Mouse (Mus musculus): Measurements from ENCODE around the gene Pfkl. TPM values are rescaled to one million over a fixed set of nuclear protein-coding genes. Genes with fewer than 3 reads are reported as not detected.
"Not testable (repeated sequence)": the region's sequence is repeated elsewhere in the genome, so short reads cannot be mapped to it uniquely, and the experiment has no call there.

Gene Pfkl
- polyA plus RNA-seq, 1 experiment from 2014 or later: 78.8 TPM

DNA sequence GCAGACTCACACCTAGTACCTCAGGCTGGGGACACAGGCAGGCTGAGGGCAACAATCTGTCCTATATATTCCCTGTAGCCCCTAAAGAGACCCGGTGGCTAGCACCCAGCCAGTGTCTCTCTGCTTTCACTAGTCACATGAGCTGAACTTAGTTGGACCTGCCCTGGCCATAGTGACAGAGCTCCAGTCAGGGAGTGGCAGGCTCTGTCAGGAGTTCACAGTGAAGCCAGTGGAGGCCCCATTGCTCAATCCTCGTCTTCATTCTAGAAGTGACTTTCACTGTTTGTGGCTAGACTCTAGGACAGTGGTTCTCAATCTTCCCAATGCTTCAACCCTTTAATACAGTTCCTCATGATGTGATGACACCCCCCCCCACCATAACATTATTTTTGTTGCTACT, 22.1 kb upstream of the Pfkl start:
- no peaks in the 10 kb centered on the region for H3K36me3 ChIP-seq (ENCODE audit: insufficient read depth, low read length)
- H3K4me2 ChIP-seq (ENCODE audit: low read length): no peak overlapping the region
- H3K9ac ChIP-seq (ENCODE audit: low read depth, low read length): no peak overlapping the region
- ATAC-seq (replicated peaks; ENCODE audit: low FRiP score, low read depth): no peak
- H3K27ac ChIP-seq: no peak overlapping the region
- H3K9me3 ChIP-seq (replicated peaks; ENCODE audit: low read length): no peaks in the 10 kb centered on the region
- H3K27me3 ChIP-seq (ENCODE audit: insufficient read depth, low read length): no peaks in the 10 kb centered on the region
- H3K4me3 ChIP-seq (replicated peaks; ENCODE audit: low read depth, low read length): no peak overlapping the region
- H3K4me1 ChIP-seq (replicated peaks; ENCODE audit: insufficient read depth, low read length): no peaks in the 10 kb centered on the region
- no peak for TF ChIP-seq CTCF (IDR thresholded peaks at IDR 0.05; ENCODE audit: low read depth)
- DNase-seq (ENCODE audit: low spot score): no peak
- 70% methylated on average over 2 of the region's 2 CpGs for WGBS

GRCm38 (mm10) chr10:78029080-78029479, 19.2 kb upstream of the Pfkl start:
- no peak for ATAC-seq (replicated peaks; ENCODE audit: low FRiP score, low read depth)

DNA sequence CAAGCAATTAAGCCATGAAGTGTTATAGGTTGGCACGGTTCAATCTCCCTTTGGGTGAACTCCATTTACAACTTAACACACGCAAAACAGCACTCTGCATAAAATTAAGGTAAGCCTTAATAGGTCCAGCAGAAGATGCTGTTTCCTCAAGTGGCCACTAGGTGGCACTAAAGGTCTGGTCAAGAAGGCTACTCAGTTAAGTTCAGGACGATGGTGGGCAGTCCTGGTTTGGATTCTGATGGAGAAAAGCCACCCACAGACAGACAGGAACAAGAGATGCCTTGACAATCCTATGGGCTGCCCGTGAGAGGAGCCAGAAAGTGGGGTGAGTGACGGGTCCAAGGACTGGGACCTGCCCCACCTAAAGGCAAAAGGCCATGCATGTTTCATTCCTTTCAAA, 18.2 kb upstream of the Pfkl start:
- H3K36me3 ChIP-seq (ENCODE audit: insufficient read depth, low read length): no peaks in the 10 kb centered on the region
- H3K27me3 ChIP-seq (ENCODE audit: insufficient read depth, low read length): no peaks in the 10 kb centered on the region
- no peaks in the 10 kb centered on the region for H3K9me3 ChIP-seq (replicated peaks; ENCODE audit: low read length)
- H3K27ac ChIP-seq: no peak overlapping the region
- no peak overlapping the region for H3K4me3 ChIP-seq (replicated peaks; ENCODE audit: low read depth, low read length)
- no peaks in the 10 kb centered on the region for H3K4me1 ChIP-seq (replicated peaks; ENCODE audit: insufficient read depth, low read length)
- ATAC-seq (replicated peaks; ENCODE audit: low FRiP score, low read depth) (peak; percentile 68), DNase-seq (ENCODE audit: low spot score) (peak; percentile 93)
- H3K9ac ChIP-seq (ENCODE audit: low read depth, low read length): no peak overlapping the region
- H3K4me2 ChIP-seq (ENCODE audit: low read length): no peak overlapping the region
- TF ChIP-seq CTCF (IDR thresholded peaks at IDR 0.05; ENCODE audit: low read depth): peak; percentile 97
- WGBS: 5% methylated on average over 5 of the region's 5 CpGs

More at GRCm38 (mm10) chr10:78029080-78029479, 19.2 kb upstream of the Pfkl start:
- Histone ChIP-seq H3K9me3 (replicated peaks; ENCODE audit: low read length) (no peaks in the 10 kb centered on the region), H3K27ac (no peak overlapping the region), H3K4me3 (replicated peaks; ENCODE audit: low read depth, low read length) (no peak overlapping the region), H3K27me3 (ENCODE audit: insufficient read depth, low read length) (no peaks in the 10 kb centered on the region), H3K4me2 (ENCODE audit: low read length) (no peak overlapping the region), H3K4me1 (replicated peaks; ENCODE audit: insufficient read depth, low read length) (no peaks in the 10 kb centered on the region), H3K9ac (ENCODE audit: low read depth, low read length) (no peak overlapping the region), H3K36me3 (ENCODE audit: insufficient read depth, low read length) (no peaks in the 10 kb centered on the region)
- no peak for TF ChIP-seq CTCF (IDR thresholded peaks at IDR 0.05; ENCODE audit: low read depth)
- DNase-seq (ENCODE audit: low spot score): no peak
- 86% methylated on average over 1 of the region's 1 CpGs for WGBS

GRCm38 (mm10) chr10:78025453-78025852, 15.6 kb upstream of the Pfkl start:
- 64% methylated on average over 6 of the region's 8 CpGs for WGBS
- not testable (repeated sequence) for ATAC-seq (replicated peaks; ENCODE audit: low FRiP score, low read depth)
- peak; percentile 47 for DNase-seq (ENCODE audit: low spot score)

GRCm38 (mm10) chr10:78019984-78020383, 10.1 kb upstream of the Pfkl start:
- not testable (repeated sequence) for H3K4me2 ChIP-seq (ENCODE audit: low read length); H3K9ac ChIP-seq (ENCODE audit: low read depth, low read length); H3K36me3 ChIP-seq (ENCODE audit: insufficient read depth, low read length); DNase-seq (ENCODE audit: low spot score); H3K9me3 ChIP-seq (replicated peaks; ENCODE audit: low read length); H3K4me3 ChIP-seq (replicated peaks; ENCODE audit: low read depth, low read length); ATAC-seq (replicated peaks; ENCODE audit: low FRiP score, low read depth); H3K27ac ChIP-seq; H3K4me1 ChIP-seq (replicated peaks; ENCODE audit: insufficient read depth, low read length); H3K27me3 ChIP-seq (ENCODE audit: insufficient read depth, low read length)
- WGBS: 96% methylated on average over 6 of the region's 11 CpGs

More at GRCm38 (mm10) chr10:78025453-78025852, 15.6 kb upstream of the Pfkl start:
- H3K36me3 ChIP-seq (ENCODE audit: insufficient read depth, low read length); H3K9me3 ChIP-seq (replicated peaks; ENCODE audit: low read length); H3K27ac ChIP-seq; H3K9ac ChIP-seq (ENCODE audit: low read depth, low read length); H3K4me1 ChIP-seq (replicated peaks; ENCODE audit: insufficient read depth, low read length); H3K27me3 ChIP-seq (ENCODE audit: insufficient read depth, low read length); H3K4me2 ChIP-seq (ENCODE audit: low read length); H3K4me3 ChIP-seq (replicated peaks; ENCODE audit: low read depth, low read length): not testable (repeated sequence)
- peak; percentile 59 for TF ChIP-seq CTCF (IDR thresholded peaks at IDR 0.05; ENCODE audit: low read depth)

DNA sequence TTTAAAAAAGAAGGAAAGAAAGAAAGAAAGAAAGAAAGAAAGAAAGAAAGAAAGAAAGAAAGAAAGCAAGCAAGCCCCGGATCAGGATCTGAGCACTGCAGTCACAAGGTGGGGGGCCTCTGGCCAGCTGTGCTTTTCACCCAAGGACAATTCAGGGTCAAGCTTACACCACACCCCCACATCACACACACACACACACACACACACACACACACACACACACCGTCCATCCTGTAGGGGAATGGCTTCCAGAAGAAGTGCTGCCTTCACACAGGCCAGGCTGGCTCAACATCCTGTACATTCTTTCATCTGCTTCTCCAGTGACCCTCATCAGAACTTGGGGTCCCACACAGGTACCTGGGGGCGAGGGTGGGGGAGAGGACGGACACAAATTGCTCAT, 9.4 kb upstream of the Pfkl start:
- ATAC-seq (replicated peaks; ENCODE audit: low FRiP score, low read depth) (peak; percentile 57; the same call in 1 of the 2 replicates), DNase-seq (ENCODE audit: low spot score) (no peak)
- no peaks in the 10 kb centered on the region for H3K36me3 ChIP-seq (ENCODE audit: insufficient read depth, low read length)
- no peak overlapping the region for H3K9ac ChIP-seq (ENCODE audit: low read depth, low read length)
- no peak overlapping the region for H3K4me2 ChIP-seq (ENCODE audit: low read length)
- WGBS: 85% methylated on average over 4 of the region's 4 CpGs
- H3K27me3 ChIP-seq (ENCODE audit: insufficient read depth, low read length): no peaks in the 10 kb centered on the region
- no peak for TF ChIP-seq CTCF (IDR thresholded peaks at IDR 0.05; ENCODE audit: low read depth)
- no peaks in the 10 kb centered on the region for H3K9me3 ChIP-seq (replicated peaks; ENCODE audit: low read length)
- H3K4me1 ChIP-seq (replicated peaks; ENCODE audit: insufficient read depth, low read length): no peaks in the 10 kb centered on the region
- no peak overlapping the region for H3K27ac ChIP-seq
- no peak overlapping the region for H3K4me3 ChIP-seq (replicated peaks; ENCODE audit: low read depth, low read length)

GRCm38 (mm10) chr10:78018797-78019203, 8.9 kb upstream of the Pfkl start:
- Histone ChIP-seq H3K9me3 (replicated peaks; ENCODE audit: low read length) (no peaks in the 10 kb centered on the region), H3K4me3 (replicated peaks; ENCODE audit: low read depth, low read length) (peak overlapping the region; percentile 23), H3K4me1 (replicated peaks; ENCODE audit: insufficient read depth, low read length) (no peaks in the 10 kb centered on the region), H3K36me3 (ENCODE audit: insufficient read depth, low read length) (no peaks in the 10 kb centered on the region), H3K4me2 (ENCODE audit: low read length) (peak overlapping the region; percentile 41), H3K27me3 (ENCODE audit: insufficient read depth, low read length) (no peaks in the 10 kb centered on the region), H3K27ac (no peak overlapping the region), H3K9ac (ENCODE audit: low read depth, low read length) (no peak overlapping the region)
- DNase-seq (ENCODE audit: low spot score): peak; percentile 89
- WGBS: 15% methylated on average over 19 of the region's 19 CpGs
- peak; percentile 72 for ATAC-seq (replicated peaks; ENCODE audit: low FRiP score, low read depth)
- TF ChIP-seq CTCF (IDR thresholded peaks at IDR 0.05; ENCODE audit: low read depth): peak; percentile 92

Data from kidney, postnatal 0 days (tissue).